Mouse (Mus musculus): ENCODE results near the gene Slc24a4.

Slc24a4 gene

GRCm38 (mm10) chr12:102310261-102310660 is 181.7 kb downstream of the Slc24a4 start:
- DNase-seq = no peak

- DNase-seq = peak; percentile 64
Observed at GRCm38 (mm10) chr12:102311454-102311853, 182.9 kb downstream of the Slc24a4 start.

All from lung, postnatal 36 days (tissue).